ENCODE assay signal across 8 mouse cellular contexts in the genomic region with DNA sequence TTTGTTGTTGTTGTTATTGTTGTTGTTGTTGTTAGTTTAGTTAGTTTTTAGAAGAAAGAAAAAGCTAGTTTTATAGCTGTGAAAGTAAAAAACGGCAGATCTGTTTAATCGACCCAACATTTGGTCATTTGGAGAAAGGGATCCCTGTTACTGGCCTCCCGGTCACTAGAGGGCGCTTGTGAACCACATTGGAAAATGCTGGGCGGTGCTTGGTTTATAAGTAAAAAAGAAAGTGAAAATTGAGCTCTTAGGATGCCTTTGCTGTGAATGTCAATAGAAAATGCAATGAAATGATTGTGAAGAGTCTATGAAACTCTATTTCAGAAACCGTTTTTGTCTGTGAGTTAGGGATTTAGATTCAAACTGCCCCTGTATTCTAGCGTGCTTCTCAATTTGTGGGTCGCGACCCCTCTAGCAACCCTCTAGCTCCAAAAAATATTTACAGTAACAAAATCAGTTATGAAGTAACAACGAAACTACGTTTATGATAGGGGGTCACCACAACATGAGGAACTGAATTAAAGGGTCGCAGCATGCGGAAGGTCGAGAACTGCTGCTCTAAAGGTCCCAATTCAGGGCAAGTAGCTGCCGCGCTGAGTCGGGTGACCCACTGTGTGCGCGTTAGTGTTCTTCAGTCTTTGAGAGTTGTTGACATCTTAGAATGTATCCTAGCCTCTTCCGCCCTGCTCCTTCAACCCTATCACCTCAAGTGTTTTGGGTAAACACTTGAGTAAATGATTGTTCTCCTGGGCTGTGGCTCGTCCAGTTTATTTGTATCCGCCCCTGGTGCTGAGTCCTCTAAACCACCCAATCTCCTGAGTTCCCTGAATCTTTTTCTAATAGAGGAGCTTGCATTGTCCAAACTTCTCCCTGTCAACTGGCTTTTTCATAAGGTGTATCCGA. TPM values are rescaled to one million over a fixed set of nuclear protein-coding genes. Genes with fewer than 3 reads are reported as not detected.
DNase-seq lines count a peak whose midpoint lies in the region; ATAC-seq lines count a peak whose summit lies in the region.

No protein-coding gene starts in this region.

- no peaks in the 10 kb centered on the region for H3K36me3 ChIP-seq in embryonic facial prominence, embryonic 11.5 days (replicated peaks; ENCODE audit: control insufficient read depth, insufficient read depth, low read depth, low read length)
- no peaks in the 10 kb centered on the region for H3K36me3 ChIP-seq in heart, embryonic 12.5 days
- H3K36me3 ChIP-seq in kidney, embryonic 15.5 days: no peaks in the 10 kb centered on the region
- no peaks in the 10 kb centered on the region for H3K36me3 ChIP-seq in liver, embryonic 12.5 days
- no peaks in the 10 kb centered on the region for H3K36me3 ChIP-seq in splenic B cell, adult 2 months (ENCODE audit: control insufficient read depth, insufficient read depth, low read length, poor library complexity, severe bottlenecking)

- H3K4me1 ChIP-seq in embryonic facial prominence, embryonic 11.5 days (ENCODE audit: control insufficient read depth, insufficient read depth, low read length): no peaks in the 10 kb centered on the region
- H3K4me1 ChIP-seq in heart, embryonic 12.5 days (replicated peaks): 0 out of 2 replicates have a peak, but pooled peaks cover 7% of the 10 kb centered on the region
- 0 out of 2 replicates have a peak, but pooled peaks cover 3% of the 10 kb centered on the region for H3K4me1 ChIP-seq in kidney, embryonic 15.5 days
- H3K4me1 ChIP-seq in liver, embryonic 12.5 days: no peaks in the 10 kb centered on the region

- H3K27ac ChIP-seq in embryonic facial prominence, embryonic 11.5 days (replicated peaks; ENCODE audit: low read depth, low read length): no peak overlapping the region
- H3K27ac ChIP-seq in heart, embryonic 12.5 days (ENCODE audit: poor library complexity, severe bottlenecking): no peak overlapping the region
- H3K27ac ChIP-seq in kidney, embryonic 15.5 days: no peak overlapping the region
- H3K27ac ChIP-seq in liver, embryonic 12.5 days: no peak overlapping the region

- H3K9ac ChIP-seq in embryonic facial prominence, embryonic 11.5 days (replicated peaks; ENCODE audit: low read length): no peak overlapping the region
- H3K9ac ChIP-seq in heart, embryonic 12.5 days: no peak overlapping the region
- H3K9ac ChIP-seq in kidney, embryonic 15.5 days: no peak overlapping the region
- H3K9ac ChIP-seq in liver, embryonic 12.5 days: no peak overlapping the region

- H3K27me3 ChIP-seq in embryonic facial prominence, embryonic 11.5 days (ENCODE audit: control insufficient read depth, insufficient read depth, low read length): no peaks in the 10 kb centered on the region
- peaks cover 7% of the 10 kb centered on the region; the same call in 1 of the 2 replicates for H3K27me3 ChIP-seq in heart, embryonic 12.5 days (replicated peaks)
- peaks cover 13% of the 10 kb centered on the region; the same call in 1 of the 2 replicates for H3K27me3 ChIP-seq in kidney, embryonic 15.5 days
- H3K27me3 ChIP-seq in liver, embryonic 12.5 days (replicated peaks): 0 out of 2 replicates have a peak, but pooled peaks cover 4% of the 10 kb centered on the region
- no peaks in the 10 kb centered on the region for H3K27me3 ChIP-seq in splenic B cell, adult 2 months (ENCODE audit: control insufficient read depth, insufficient read depth, low read length, poor library complexity, severe bottlenecking)

- WGBS in embryonic facial prominence, embryonic 11.5 days: 56% methylated on average over 23 of the region's 23 CpGs
- WGBS in heart, embryonic 12.5 days: 53% methylated on average over 23 of the region's 23 CpGs
- WGBS in kidney, embryonic 15.5 days: 53% methylated on average over 23 of the region's 23 CpGs
- 51% methylated on average over 23 of the region's 23 CpGs for WGBS in liver, embryonic 12.5 days (ENCODE audit: insufficient replicate concordance)

- H3K4me2 ChIP-seq in embryonic facial prominence, embryonic 11.5 days (ENCODE audit: low read depth, low read length): no peak overlapping the region
- H3K4me2 ChIP-seq in heart, embryonic 12.5 days: peak overlapping the region; percentile 57
- peak overlapping the region; percentile 50 for H3K4me2 ChIP-seq in kidney, embryonic 15.5 days
- H3K4me2 ChIP-seq in liver, embryonic 12.5 days: peak overlapping the region; percentile 48

- DNase-seq in B cell, adult 2 months: peak; percentile 72 to 76
- DNase-seq in adrenal gland, postnatal 10 days: peak; percentile 88
- DNase-seq in embryonic facial prominence, embryonic 11.5 days (ENCODE audit: low spot score): peak; percentile 87
- peak; percentile 71 for DNase-seq in naive thymus-derived CD4-positive, alpha-beta T cell, adult 2 months (ENCODE audit: low read depth)
- DNase-seq in splenic B cell, adult 2 months (ENCODE audit: low read depth, low spot score): peak; percentile 70

- no peak overlapping the region for H3K4me3 ChIP-seq in embryonic facial prominence, embryonic 11.5 days (ENCODE audit: low read depth, low read length)
- peak overlapping the region; percentile 36 for H3K4me3 ChIP-seq in heart, embryonic 12.5 days
- peak overlapping the region; percentile 36 for H3K4me3 ChIP-seq in kidney, embryonic 15.5 days (replicated peaks)
- peak overlapping the region; percentile 45 for H3K4me3 ChIP-seq in liver, embryonic 12.5 days

- ATAC-seq in embryonic facial prominence, embryonic 11.5 days (replicated peaks; ENCODE audit: insufficient number of reproducible peaks, low FRiP score, low TSS enrichment, low read depth): no peak
- ATAC-seq in heart, embryonic 12.5 days (ENCODE audit: insufficient number of reproducible peaks, low FRiP score): no peak
- ATAC-seq in kidney, embryonic 15.5 days (replicated peaks; ENCODE audit: low FRiP score): no peak
- no peak for ATAC-seq in liver, embryonic 12.5 days

- no peaks in the 10 kb centered on the region for H3K9me3 ChIP-seq in embryonic facial prominence, embryonic 11.5 days (replicated peaks; ENCODE audit: control insufficient read depth, low read length)
- no peaks in the 10 kb centered on the region for H3K9me3 ChIP-seq in heart, embryonic 12.5 days (replicated peaks)
- no peaks in the 10 kb centered on the region for H3K9me3 ChIP-seq in kidney, embryonic 15.5 days (replicated peaks)
- no peaks in the 10 kb centered on the region for H3K9me3 ChIP-seq in liver, embryonic 12.5 days (replicated peaks)

RNA-seq across cellular contexts. Expression of gene Schip1, which starts 8.0 kb away (rescaled TPM):
- 10 to 100 TPM; 19.2 to 30.0 TPM for total RNA-seq in adrenal gland, postnatal 10 days (2021)
- 41.7 and 44.3 TPM in 2 replicates for polyA plus RNA-seq in embryonic facial prominence, embryonic 11.5 days (2014; fragmentation: Nextera tagmentation; extraction: Ambion mirVana)
- polyA plus RNA-seq in heart, embryonic 12.5 days (2016; fragmentation: Nextera tagmentation; extraction: Ambion mirVana): 76.4 and 81.6 TPM in 2 replicates
- polyA plus RNA-seq in kidney, embryonic 15.5 days (2015; fragmentation: Nextera tagmentation; extraction: Ambion mirVana): 51.3 and 52.4 TPM in 2 replicates
- 5.0 and 5.8 TPM in 2 replicates for polyA plus RNA-seq in liver, embryonic 12.5 days (2016; fragmentation: Nextera tagmentation; extraction: Ambion mirVana)
